ENCODE assay signal across 8 mouse cellular contexts in the genomic region with DNA sequence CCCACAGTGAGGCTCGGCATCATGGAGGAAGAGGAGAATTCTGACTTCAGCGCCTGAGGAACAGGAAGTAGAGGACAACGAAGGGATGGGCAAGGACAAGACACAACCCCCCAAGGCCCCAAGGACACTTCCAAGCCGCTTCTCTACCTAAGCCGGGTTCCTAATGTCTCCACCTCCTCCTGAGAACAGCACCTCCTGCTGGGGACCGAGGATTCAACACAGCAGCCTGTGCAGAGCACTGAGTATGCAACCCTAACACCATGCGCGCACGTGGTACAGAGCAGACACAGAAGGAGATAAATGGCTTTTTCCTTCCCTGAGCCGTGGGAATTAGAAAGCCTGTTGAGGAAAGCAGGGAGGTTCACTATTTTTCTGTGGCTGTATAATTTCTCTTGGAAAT.
DNase-seq lines count a peak whose midpoint lies in the region; ATAC-seq and TF ChIP-seq lines count a peak whose summit lies in the region.

No protein-coding gene starts in this region.

- no peak for DNase-seq in heart, adult 2 months
- DNase-seq in heart, adult 8-10 months (ENCODE audit: low spot score), result no peak
- DNase-seq in 416B (ENCODE audit: low read depth) (peak; percentile 9), R1 (ENCODE audit: low read depth, low spot score) (peak; percentile 89)
- DNase-seq in lung, postnatal 14 days, result peak; percentile 24
- peak; percentile 78 for DNase-seq in thymus, postnatal 4 days
- DNase-seq in ovary, postnatal 14 days (ENCODE audit: low spot score), result no peak

- no peak for TF ChIP-seq EP300 in heart, adult 2 months (IDR thresholded peaks at IDR 0.05; ENCODE audit: insufficient read depth, low read depth, low read length)

- no peaks in the 10 kb centered on the region for H3K4me1 ChIP-seq in heart, adult 2 months (ENCODE audit: control insufficient read depth, insufficient read depth, low read length)

- no peak overlapping the region; the same call in 1 of the 2 replicates for H3K27ac ChIP-seq in heart, adult 2 months

- no peak for ATAC-seq in monocyte, adult 5-6 weeks (replicated peaks; ENCODE audit: insufficient number of reproducible peaks, low FRiP score, low TSS enrichment, poor library complexity, severe bottlenecking)

- TF ChIP-seq CTCF in heart, adult 2 months (IDR thresholded peaks at IDR 0.05), result peak; percentile 38

- H3K9ac ChIP-seq in heart, adult 2 months (ENCODE audit: low read depth, low read length), result no peak overlapping the region

- H3K36me3 ChIP-seq in heart, adult 2 months (ENCODE audit: control insufficient read depth, insufficient read depth, low read length), result no peaks in the 10 kb centered on the region

- H3K79me2 ChIP-seq in heart, adult 2 months (replicated peaks; ENCODE audit: control insufficient read depth, insufficient read depth, low read length), result no peaks in the 10 kb centered on the region

- no peaks in the 10 kb centered on the region for H3K27me3 ChIP-seq in heart, adult 2 months (ENCODE audit: control insufficient read depth, insufficient read depth, low read length)

- intact Hi-C loops in heart, adult 2 months (cut with DNase I), result no loop called here

- no peak overlapping the region for H3K4me3 ChIP-seq in heart, adult 2 months

- WGBS in heart, adult 2 months, result 74% methylated on average over 10 of the region's 10 CpGs

- no peak for TF ChIP-seq POLR2A in heart, adult 2 months (IDR thresholded peaks at IDR 0.05; ENCODE audit: insufficient read depth, low read depth, low read length)

Comparison
In these comparisons a context has a peak if more than half of its experiments do, and no peak if none do; other contexts are left out.
1. DNase-seq: peak in 416B (single experiment), R1 (single experiment), lung, postnatal 14 days (single experiment) and thymus, postnatal 4 days (single experiment); none in heart, adult 2 months (0 of 2), heart, adult 8-10 months (single experiment) and ovary, postnatal 14 days (single experiment).